Mouse (Mus musculus) spleen, adult 18-20 months (tissue): ENCODE data around the gene Myoz2.

Experiments
- DNase-seq, 2 experiments: peaks; one replicate each; pipeline ENCODE4 v3.0.0; 2022; ENCODE audit warnings: mixed read lengths in 2 of 2

The Myoz2 gene

GRCm38 (mm10) chr3:123001053-123001452 is 33.8 kb downstream of the Myoz2 start:
- no peak for DNase-seq

- no peak for DNase-seq
Observed at GRCm38 (mm10) chr3:122998511-122998910, 36.3 kb downstream of the Myoz2 start.

- no peak for DNase-seq
Observed at GRCm38 (mm10) chr3:122996968-122997367, 37.8 kb downstream of the Myoz2 start.

GRCm38 (mm10) chr3:122986906-122987305 is 47.9 kb downstream of the Myoz2 start:
- no peak for DNase-seq

GRCm38 (mm10) chr3:122986386-122986785 is 48.4 kb downstream of the Myoz2 start:
- DNase-seq, result no peak

GRCm38 (mm10) chr3:122985183-122985944 is 49.5 kb downstream of the Myoz2 start:
- DNase-seq, result no peak

GRCm38 (mm10) chr3:122984249-122985182 is 50.3 kb downstream of the Myoz2 start, which contains the start of gene Usp53:
TSS of gene Usp53 (minus strand) at chr3:122984510.
- peak; percentile 84 for DNase-seq

GRCm38 (mm10) chr3:122983849-122984248 is 51.0 kb downstream of the Myoz2 start:
- peak; percentile 46 to 58 for DNase-seq

GRCm38 (mm10) chr3:122975964-122976363 is 58.9 kb downstream of the Myoz2 start:
- DNase-seq, result no peak

GRCm38 (mm10) chr3:122975363-122975762 is 59.5 kb downstream of the Myoz2 start:
- no peak for DNase-seq

- no peak for DNase-seq
Observed at GRCm38 (mm10) chr3:122974833-122975232, 60.0 kb downstream of the Myoz2 start.

- DNase-seq, result no peak
Observed at GRCm38 (mm10) chr3:122972126-122972822, 62.5 kb downstream of the Myoz2 start.

- DNase-seq, result no peak
Observed at GRCm38 (mm10) chr3:122968391-122968790, 66.4 kb downstream of the Myoz2 start.

GRCm38 (mm10) chr3:122964301-122964700 is 70.5 kb downstream of the Myoz2 start:
- DNase-seq, result no peak
